Mouse (Mus musculus): ENCODE measurements around the gene Polg2. TPM values are rescaled to one million over a fixed set of nuclear protein-coding genes. Genes with fewer than 3 reads are reported as not detected.
"Not testable (repeated sequence)": the region's sequence is repeated elsewhere in the genome, so short reads cannot be mapped to it uniquely, and the experiment has no call there.

Gene Polg2
- total RNA-seq, 4 experiments from 2014 or later = 3.4 to 5.6 (median 3.7) TPM

DNA sequence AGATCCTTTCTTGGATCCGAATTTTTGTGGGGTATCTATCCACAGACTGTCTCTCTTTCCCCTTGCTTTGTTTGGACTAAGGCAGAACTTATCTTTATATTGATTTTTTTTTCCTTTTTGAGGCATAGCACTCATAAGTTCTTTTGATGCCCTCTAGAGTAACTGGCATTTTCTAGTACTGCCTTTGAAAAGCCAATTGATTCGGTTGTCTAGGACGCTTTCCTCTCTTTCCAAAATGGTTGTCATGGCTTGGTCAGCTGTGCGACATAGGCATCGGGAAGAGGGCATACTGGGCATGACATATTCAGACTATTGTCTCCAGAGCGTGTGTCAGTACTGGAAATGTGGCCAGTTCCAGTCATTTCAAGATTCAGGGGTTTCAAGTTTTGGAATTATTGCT lies 10.3 kb upstream of the Polg2 start:
- no peak for DNase-seq (ENCODE audit: low spot score in 2 of 2)

DNA sequence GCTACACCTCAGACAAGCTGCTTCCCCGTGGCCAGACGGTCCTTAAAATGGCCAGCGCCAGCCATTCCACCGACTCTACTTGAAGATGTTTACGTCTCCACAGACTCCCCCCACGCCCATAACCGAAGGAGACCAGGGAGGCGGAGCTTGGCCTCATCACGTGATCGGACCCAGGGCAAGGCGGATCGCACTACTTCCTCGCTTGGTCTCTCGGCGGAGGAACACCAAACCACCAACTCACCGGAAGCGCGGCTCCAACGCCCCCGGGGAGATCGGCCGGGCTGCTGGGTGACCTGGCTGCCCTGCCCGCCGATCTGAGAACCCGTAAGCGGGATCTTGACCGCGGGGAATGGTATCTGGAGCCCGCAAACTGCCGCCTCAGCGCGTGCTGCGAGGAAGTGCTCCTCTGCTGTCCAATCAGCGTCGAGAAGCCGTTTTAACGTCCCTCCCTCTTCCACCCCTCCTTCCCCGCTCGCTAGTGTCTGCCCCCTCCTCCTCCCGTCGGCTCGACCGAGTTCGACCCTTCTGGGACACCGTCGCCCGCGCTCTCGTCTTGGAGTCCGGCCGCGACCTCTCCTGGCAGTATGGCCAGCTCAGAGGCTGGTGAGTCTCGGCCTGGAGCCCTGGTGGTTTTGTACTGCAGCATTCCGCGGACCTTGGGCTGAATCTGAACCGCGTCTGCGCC lies 9.6 kb upstream of the Polg2 start, which contains the start of the genes Ddx5 and Cep95:
Ddx5 (minus strand) TSS at position 411 of the 685 bp plus-strand sequence.
Cep95 (plus strand) TSS at position 478 of the 685 bp plus-strand sequence.
- peak; percentile 95 to 98 for DNase-seq (ENCODE audit: low spot score in 2 of 2)

DNA sequence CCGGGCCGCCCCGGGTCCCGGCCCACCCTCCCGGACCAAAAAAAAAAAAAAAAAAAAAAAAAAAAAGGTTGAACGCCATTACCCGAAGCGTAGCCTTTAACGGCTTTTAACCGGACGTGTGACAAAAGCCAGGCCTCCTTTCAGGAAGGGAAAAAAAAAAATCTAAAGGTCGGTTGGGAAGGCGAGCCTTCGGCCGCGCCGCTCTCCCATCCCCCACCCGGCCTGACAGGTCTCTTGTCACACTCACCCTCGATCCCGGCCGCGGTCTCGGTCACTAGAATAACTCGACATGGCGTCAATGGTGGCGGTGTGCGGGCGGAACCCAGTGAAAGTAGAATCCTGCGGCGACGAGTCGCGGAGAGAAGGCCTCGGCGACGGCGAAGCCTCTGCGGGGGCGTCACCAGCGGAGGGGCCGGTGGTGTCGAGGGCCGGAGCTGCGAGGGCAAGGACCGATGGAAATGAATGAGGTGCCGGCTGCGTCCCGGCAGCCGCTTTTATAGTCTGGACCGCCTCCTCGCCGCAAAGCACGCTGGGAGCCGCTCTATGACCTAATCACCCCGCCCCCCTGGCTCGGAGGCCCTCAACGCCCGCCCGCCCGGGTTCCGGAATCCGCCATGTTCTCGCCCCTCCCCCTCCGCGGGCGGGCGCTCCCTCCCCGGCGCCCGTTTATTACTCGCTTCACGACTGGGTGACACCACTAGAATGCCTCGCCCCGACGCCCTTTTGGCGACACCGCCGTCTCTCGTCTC lies 8.9 kb upstream of the Polg2 start:
- peak; percentile 97 to 98 for DNase-seq (ENCODE audit: low spot score in 2 of 2)

DNA sequence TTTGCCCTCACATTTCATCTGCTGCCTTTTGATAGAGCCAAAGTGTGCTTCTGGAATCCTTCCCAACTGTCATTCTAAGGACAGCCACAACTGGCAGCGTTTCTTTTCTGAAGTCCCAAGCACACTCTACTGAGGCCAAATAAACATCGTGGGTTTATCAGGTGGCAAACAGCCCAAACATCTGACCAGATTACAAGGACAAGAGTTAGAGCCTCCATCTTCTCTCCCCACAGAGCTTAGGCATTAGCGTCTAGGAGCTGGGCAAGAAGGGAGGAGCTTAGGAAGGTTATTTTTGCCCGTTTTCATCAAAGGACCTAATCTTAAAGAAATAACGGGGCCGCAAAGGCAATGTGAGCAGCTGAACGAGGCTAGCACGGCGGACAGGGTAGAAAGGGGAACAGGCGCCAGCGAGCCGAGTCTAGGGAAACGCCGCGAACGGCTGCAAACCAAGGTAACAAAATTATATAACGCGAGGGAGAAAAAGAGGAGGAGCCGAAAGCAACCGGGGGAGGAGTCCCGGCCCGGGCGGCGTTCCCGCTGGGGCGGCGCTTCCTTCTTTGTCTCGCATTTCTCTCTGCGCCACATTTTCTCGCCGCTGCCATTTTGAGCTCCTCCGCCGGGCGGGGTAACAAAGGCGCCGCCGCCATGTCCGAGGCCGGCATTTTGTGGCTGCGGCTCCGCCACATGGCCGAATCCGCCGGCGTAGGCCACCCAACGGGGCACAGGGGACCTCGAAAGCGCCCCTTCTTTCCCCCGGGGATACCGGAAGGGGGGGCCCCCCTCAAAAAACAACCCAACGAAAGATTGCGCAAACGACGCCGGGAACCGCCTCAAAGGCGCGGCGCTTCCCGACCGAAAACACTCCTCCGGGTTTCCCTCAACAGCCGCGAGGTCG lies 8.0 kb upstream of the Polg2 start:
- peak; percentile 84 to 88 for DNase-seq (ENCODE audit: low spot score in 2 of 2)

DNA sequence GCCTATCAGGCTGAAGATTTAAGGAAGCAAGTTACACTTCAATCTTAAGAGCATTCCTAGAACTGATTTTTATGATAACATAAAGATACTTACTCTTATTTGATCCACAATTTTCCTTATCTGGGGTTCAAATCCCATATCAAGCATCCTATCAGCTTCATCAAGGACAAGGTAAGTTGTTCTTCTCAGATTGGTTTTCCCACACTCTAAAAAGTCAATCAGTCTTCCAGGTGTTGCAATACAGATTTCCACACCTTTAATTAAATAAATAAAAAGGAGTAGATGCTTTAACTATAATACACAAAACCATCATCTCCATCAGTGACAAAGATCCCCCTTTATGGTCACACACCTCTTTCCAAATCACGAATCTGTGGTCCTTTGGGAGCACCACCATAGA lies 5.7 kb upstream of the Polg2 start:
- no peak for DNase-seq (ENCODE audit: low spot score in 2 of 2)

DNA sequence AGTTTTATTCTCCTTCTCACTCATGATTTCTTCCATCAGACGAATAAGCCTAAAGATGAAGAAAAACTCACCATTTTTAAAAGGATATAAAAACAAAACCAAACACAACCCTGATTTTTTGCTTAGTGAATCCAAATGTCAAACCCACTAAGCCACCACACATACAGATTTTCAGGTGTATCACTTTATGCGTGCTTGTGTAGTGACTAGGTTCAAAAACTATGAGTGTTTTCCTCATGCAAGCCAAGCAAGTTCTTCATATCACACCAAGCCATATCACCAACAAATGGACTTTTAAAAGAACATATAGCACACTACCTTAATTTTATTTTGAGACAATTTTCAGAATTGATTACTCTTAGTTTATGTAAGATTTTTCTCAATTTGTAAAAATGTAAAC lies 5.1 kb upstream of the Polg2 start:
- no peak for DNase-seq (ENCODE audit: low spot score in 2 of 2)

DNA sequence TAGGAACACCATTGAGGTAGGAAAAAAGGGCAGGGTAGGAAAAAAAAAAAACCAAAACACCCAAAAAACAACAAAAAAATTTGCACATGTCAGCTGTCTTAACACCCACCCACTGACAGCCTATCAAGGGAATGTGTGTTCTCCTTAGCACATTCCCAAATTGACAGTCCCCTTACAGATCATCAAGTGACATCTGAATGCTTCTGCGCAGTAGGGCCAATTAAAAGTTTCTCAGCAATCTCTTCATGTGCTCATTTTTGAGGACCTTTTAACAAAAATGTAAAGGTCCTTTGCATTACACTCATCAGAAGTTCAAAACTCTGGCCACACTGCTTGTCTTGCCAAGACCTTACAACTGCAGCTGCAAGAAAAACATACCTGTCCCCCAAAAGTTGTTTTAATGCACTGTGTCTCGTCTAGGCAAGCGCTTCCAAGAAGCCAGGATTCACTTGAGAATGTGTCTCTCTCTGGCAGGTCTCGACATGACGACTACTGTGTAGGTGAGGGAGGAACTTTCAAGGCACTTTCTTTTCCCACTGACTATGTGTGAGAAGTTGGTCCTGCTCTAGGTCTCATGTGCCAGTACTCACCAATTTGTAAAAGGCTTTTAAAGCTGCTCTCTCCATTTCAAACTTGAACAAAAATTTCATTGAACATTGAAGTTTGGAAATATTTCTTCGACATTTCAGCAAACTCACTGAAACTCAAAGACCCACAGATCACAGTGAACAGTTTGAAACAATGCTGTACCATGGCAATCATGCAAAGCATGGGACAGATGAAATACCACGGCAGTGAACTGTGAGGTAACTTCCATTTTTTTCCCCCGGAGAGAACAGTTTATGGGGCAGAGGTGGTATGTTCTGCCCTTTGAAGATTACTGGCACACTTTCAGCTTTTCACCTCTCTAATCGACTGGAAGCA lies 3.8 kb upstream of the Polg2 start:
- no peak for DNase-seq (ENCODE audit: low spot score in 2 of 2)

DNA sequence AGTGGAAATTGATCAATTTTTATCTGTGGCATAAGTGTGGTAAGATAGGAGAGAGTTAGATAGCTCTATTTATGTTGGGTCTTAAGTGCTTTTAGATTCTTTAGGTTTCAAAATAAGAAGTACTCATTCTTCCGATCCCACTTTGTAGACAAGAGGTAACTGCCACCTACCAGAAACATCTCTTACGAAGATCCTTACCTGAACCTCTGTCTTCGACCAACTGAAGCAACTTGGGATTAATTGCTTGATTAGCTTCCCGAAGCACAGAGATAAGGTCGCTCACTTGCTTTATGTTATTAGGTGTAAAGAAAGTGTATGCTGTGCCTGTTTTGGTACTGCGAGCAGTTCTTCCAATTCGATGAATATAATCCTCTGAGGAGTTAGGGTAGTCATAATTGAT lies 2.9 kb upstream of the Polg2 start:
- DNase-seq (ENCODE audit: low spot score in 2 of 2) = not testable (repeated sequence)

DNA sequence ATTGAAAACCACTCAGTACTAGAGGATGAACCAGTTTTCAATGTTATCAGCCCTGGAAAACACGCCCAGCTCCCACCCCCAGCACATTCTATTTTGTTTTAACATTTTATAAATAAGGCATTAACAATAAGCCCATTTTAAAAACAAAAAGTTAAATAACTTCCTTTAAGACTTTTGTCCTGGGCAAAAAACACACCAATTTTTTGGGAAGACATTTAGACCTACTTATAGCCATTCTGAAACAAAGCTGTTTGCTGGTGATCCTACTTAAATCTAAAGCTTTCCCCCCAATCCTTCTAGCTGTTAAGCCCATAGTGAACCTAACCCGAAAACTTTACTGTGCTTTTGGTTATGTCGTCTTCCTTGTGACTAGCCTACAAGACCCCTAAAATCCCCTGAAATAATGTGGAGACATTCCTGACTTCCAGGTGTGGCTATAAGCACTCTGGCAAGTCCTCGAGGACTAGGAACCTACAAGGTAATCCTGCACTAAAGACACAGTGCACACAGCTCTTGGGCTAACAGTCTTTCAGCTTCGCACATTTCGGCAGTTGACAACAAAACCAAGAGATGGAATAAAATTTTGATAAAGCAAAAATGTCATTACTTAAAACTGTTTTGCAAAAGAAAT lies 1.4 kb upstream of the Polg2 start:
- no peak for DNase-seq (ENCODE audit: low spot score in 2 of 2)

DNA sequence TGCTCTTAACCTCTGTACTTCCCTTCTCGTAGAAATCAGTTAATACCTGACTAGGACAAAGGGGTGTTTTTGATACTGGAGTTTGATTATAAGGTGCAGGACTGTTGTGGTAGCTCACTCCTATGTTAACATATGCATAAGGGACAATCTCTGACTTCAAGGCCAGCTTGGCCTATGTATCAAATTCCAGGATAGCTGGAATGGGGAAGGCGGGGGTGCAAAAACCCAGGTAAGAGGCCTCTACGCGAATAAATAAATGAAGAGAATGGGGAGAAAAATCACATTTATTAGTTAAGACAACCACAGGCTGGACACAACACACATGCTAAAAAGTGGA lies 720 bp upstream of the Polg2 start:
- no peak for DNase-seq (ENCODE audit: low spot score in 2 of 2)

DNA sequence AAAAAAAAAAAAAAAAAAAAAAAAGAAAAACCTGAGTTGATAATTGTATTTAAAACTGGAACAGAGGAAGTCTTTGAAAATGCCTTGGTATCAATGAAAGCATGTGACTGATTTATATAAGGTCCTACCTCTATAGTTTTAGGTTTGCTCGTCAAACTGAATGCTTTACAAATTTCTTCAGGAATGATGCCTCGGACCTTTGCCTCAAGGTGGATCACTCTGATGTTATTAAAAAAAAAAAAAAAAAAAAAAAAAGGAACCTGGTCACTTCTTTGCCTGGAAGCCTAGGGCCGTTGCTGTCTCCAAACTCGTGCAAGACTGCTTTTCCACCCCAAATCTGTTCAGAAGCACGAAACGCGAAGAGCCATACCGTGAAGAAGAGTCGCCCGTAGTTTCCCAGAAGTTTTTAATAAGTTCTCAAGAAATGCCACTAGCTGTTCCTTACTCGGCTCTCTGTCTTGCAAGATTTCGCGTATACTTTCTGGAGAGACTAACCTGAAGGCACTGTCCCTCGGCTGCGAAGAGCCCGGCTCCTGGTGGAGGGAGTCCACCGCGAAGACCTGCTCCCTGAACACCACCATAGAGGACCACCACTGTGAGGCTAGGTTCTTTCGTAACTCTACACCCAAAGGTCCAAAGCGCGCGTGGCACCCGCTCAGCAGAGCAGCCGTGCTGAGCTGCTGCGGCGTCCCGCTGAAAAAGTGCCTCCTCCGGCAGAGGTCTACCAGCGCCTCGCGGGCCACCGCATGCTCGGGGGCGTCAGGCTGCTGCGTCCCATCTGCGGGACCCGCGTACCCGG lies 549 bp downstream of the Polg2 start:
- no peak for DNase-seq (ENCODE audit: low spot score in 2 of 2)

DNA sequence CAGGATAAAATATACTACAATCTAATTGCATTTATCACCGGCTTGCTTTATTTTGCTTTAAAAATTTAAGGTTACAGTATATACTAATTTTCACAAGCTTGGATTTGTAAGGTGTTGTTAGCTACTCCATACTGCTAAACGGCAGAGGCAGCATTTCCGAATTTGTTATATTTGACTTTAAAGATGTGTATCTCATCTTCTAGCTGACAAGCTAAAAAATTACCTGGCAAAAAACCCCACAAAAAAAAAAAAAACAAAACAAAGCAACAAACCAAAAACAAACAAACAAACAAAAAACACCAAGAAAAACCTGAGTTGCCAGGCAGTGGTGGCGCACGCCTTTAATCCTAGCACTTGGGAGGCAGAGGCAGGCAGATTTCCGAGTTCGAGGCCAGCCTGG lies 1.2 kb downstream of the Polg2 start:
- no peak for DNase-seq (ENCODE audit: low spot score in 2 of 2)

DNA sequence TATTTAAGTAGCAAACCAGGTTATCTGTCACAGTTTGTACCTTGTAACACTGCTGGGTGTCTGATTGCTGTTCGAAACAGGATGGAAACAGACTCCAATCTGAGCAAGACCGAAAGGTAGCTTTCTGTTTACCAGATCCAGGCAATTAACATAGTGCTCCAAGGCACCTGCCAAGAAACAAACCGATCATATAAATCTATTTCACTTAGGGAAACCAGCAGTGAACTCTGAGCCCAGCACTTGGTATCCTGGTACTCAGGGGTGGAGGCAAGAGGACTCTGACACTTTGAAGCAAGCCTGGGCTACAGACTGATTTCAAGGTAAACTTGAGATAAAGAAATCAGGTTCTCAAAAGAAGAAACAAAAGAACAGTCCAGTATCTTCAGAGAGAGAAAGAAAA lies 1.9 kb downstream of the Polg2 start:
- DNase-seq (ENCODE audit: low spot score in 2 of 2) = no peak

DNA sequence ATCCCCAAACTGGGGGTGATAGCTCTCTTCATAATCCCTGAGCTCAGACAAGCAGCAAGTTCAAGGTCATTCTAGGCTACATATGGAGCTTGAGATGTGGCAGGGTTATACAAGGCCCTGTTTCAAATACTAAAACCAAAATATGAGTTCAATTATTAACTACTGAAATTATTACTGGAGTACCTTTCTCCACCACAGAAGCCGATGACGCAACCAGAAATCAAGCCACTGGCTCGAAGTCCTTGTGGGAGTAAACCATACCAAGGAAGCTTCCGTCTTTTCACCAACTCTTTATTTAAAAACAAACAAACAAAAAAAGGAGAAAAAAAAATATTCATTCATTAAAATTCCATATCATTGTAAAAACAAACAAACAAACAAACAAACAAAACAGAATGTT lies 2.4 kb downstream of the Polg2 start:
- no peak for DNase-seq (ENCODE audit: low spot score in 2 of 2)

DNA sequence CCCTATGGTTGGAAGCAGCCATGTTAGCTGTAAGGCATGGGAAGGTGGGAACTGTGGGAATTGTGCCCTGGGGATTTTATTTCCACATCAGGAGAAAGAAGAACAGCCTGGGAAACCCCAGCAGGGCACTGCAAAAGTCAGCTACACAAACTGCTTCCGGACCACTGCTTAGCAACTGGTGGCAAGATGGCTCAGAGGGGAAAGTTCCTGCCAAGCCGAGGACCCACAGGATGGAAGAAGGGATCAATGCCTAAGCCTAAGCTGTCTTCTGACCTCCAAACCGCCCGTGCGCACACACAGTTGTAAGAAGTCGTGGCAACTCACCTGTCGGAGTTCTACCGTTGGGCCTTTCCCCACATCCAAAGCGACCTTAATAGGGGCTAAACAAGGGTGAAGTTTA lies 6.3 kb downstream of the Polg2 start:
- DNase-seq (ENCODE audit: low spot score in 2 of 2) = no peak

DNA sequence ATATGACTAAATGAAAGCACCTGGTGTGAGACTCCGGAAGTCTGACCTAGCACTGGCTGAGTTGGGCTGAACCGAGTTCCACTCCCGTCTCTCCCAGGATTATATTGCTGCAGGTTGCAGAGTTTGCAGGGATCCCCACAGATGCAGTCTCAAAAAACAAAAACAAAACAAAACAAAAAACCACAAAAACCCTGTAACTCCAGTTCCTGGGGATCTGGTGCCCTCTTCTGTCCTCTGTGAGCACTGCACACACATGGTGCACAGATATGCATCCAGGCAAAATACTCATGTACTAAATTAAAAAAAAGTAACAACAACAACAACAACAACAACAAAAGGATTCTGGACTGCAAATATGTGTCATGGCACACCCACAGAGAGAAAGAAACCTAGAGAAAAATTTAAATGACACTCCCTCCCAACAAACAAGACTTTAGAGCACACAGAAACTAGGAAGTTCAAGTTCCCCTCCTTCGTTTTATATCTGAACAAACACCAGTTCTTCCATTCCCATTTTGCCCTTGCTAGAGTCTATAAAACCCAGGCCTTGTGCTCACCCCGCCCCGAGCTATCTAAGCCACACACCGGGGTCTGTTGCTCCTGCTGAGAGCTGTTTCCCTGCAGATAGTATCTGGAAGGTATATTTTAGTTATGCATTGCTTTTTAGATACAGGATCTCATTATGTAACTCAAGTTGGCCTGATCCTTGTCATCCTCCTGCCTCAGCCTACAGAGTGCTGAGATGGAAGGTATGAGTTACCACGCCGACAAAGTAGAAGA lies 9.0 kb downstream of the Polg2 start:
- no peak for DNase-seq (ENCODE audit: low spot score in 2 of 2)

DNA sequence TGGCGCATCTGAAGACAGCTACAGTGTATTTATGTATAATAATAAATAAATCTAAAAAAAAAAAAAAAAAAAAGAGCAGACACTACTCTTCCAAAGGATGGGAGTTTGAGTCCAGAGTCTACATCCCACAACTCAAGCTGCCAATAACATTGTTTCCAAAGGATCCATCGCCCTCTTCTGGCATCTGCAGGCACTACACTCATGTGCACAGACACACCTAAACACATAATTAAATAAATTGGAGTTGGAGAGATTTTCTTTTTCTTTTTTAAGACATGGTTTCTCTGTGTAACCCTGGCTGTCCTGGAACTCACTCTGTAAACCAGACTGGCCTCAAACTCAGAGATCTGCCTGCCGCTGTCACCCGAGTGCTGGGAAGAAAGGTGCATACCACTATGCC lies 11.8 kb downstream of the Polg2 start:
- DNase-seq (ENCODE audit: low spot score in 2 of 2) = no peak

DNA sequence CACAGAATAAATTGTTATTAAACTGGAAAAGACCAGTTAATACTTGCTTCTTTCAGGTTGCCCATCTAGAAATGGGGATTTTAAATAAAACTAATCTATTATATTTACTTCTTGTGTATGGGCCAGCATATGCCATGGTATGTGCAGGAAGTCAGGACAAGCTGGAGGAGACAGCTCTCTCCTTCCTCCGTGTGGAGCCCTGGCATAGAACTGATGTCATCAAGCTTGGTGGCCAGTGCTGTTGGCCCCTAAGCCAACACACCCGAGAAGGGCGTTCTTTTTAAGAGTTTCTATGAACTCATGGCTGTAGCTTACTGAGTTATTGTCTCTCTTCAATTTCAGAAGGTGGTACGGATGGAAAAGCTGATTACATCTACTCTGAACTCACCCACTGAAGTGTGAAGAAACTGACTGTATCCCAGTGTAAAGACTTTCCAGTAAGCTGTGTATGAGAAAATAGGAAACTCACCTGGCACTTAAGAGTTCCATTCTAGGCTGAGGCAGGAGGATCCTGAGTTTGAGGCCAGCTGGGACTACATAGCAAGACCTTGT lies 12.7 kb downstream of the Polg2 start:
- no peak for DNase-seq (ENCODE audit: low spot score in 2 of 2)

DNA sequence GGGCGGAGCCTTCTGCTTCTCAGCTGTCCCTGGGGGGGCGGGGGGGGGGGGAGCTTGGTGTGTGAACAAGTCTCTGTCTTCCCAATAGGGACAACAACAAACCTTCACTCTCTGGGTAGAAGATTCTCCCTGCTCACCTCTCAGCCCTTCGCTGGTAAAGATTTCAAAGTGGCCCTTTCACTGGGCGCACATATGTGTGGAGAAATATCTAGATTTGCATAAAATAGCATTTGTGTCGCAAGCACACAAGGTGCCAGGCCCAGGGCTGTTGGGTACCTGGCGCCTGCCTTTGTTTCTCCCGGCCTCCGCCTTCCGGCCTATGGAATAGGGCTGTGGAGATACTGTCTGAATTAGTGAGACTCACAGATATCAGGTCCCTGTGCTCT lies 16.5 kb downstream of the Polg2 start:
- no peak for DNase-seq (ENCODE audit: low spot score in 2 of 2)

All from layer of hippocampus, adult 8-10 months (tissue).